Mouse (Mus musculus) CH12.LX (cell line): ENCODE measurements around the gene Tbcb. TPM values are rescaled to one million over a fixed set of nuclear protein-coding genes. Genes with fewer than 3 reads are reported as not detected.
A peak's percentile ranks its signal among the peaks of the same experiment; 100 is the strongest.

Source experiments
- DNase-seq: peaks from one replicate; pipeline ENCODE4 v3.0.0-alpha.2; 2013; ENCODE audit errors: extremely low read depth
- H3K27ac ChIP-seq: 2 replicates; pipeline ENCODE4 v1.5.1; 2012; ENCODE audit warnings: low read depth, mild to moderate bottlenecking, control low read depth, moderate library complexity; ENCODE audit not compliant: insufficient read depth
- H3K27me3 ChIP-seq: replicated peaks from 2 replicates; pipeline ENCODE3; 2012; ENCODE audit warnings: inconsistent platforms
- H3K36me3 ChIP-seq, 2 experiments: replicated peaks in 1 of 2; 2 replicates each; pipeline versions ENCODE3 to v1.6.1; 2012; ENCODE audit warnings: inconsistent platforms in 1 of 2, low read length in 1 of 2, mild to moderate bottlenecking in 1 of 2, mixed read lengths in 1 of 2, moderate library complexity in 1 of 2; ENCODE audit not compliant: control insufficient read depth in 1 of 2, insufficient read depth in 1 of 2
- H3K4me1 ChIP-seq, 2 experiments: 2 replicates each; pipeline ENCODE4 v1.6.1; 2012; ENCODE audit warnings: inconsistent platforms in 1 of 2, moderate library complexity in 1 of 2; ENCODE audit not compliant: insufficient read depth in 2 of 2, control insufficient read depth in 1 of 2
- H3K4me2 ChIP-seq: 2 replicates; pipeline ENCODE4 v1.6.1; 2012; ENCODE audit warnings: low read depth, mild to moderate bottlenecking, control low read depth; ENCODE audit not compliant: poor library complexity, insufficient read depth, severe bottlenecking
- H3K4me3 ChIP-seq, 3 experiments: fragments of 150-350 bp in 1 of 3; sonication (generic) in 1 of 3; replicated peaks in 1 of 3; 2 replicates each; pipeline versions ENCODE3 to v1.5.1; 2011 to 2012; ENCODE audit warnings: low read depth in 2 of 3, low read length in 2 of 3, mild to moderate bottlenecking in 2 of 3, moderate library complexity in 2 of 3, control low read depth in 1 of 3, improper control_type of control experiment in 1 of 3, inconsistent platforms in 1 of 3, mixed read lengths in 1 of 3; ENCODE audit not compliant: poor library complexity in 1 of 3
- H3K79me2 ChIP-seq: replicated peaks from 2 replicates; pipeline ENCODE4 v1.6.1; 2012; ENCODE audit warnings: mild to moderate bottlenecking, moderate library complexity; ENCODE audit not compliant: control insufficient read depth, poor library complexity, insufficient read depth, severe bottlenecking; ENCODE audit errors: extremely low read depth
- H3K9ac ChIP-seq: 2 replicates; pipeline ENCODE4 v1.6.1; 2012; ENCODE audit warnings: low read depth, mild to moderate bottlenecking, control low read depth, moderate library complexity; ENCODE audit not compliant: insufficient read depth
- H3K9me3 ChIP-seq: replicated peaks from 2 replicates; pipeline ENCODE3; 2012; ENCODE audit warnings: low read length, inconsistent platforms, mixed read lengths
- BHLHE40 ChIP-seq: IDR thresholded peaks from 2 replicates; pipeline ENCODE4 v1.6.1; 2011; ENCODE audit warnings: mild to moderate bottlenecking, low read depth, low read length, improper control_type of control experiment
- CHD1 ChIP-seq: IDR thresholded peaks from 2 replicates; pipeline ENCODE4 v1.6.1; 2012; ENCODE audit warnings: low read depth, low read length, improper control_type of control experiment, inconsistent platforms
- CTCF ChIP-seq, 2 experiments: IDR thresholded peaks in 1 of 2; conservative IDR thresholded peaks in 1 of 2; 2 replicates each; pipeline ENCODE4 v1.5.1; 2011 to 2012; ENCODE audit warnings: low read depth in 2 of 2, low read length in 2 of 2, improper control_type of control experiment in 1 of 2, inconsistent platforms in 1 of 2, mild to moderate bottlenecking in 1 of 2, moderate library complexity in 1 of 2
- E2F4 ChIP-seq: IDR thresholded peaks from 2 replicates; pipeline ENCODE4 v1.6.1; 2011; ENCODE audit warnings: low read depth, low read length, improper control_type of control experiment; ENCODE audit not compliant: insufficient replicate concordance
- EP300 ChIP-seq: IDR thresholded peaks from 2 replicates; pipeline ENCODE4 v1.6.1; 2011; ENCODE audit warnings: low read length, improper control_type of control experiment
- ETS1 ChIP-seq: conservative IDR thresholded peaks from 2 replicates; pipeline ENCODE4 v1.6.1; 2012; ENCODE audit warnings: low read depth, mild to moderate bottlenecking, inconsistent platforms, low read length, improper control_type of control experiment, moderate library complexity
- GABPA ChIP-seq: IDR thresholded peaks from 2 replicates; pipeline ENCODE4 v1.6.1; 2012; ENCODE audit warnings: low read depth, low read length, improper control_type of control experiment, inconsistent platforms; ENCODE audit not compliant: insufficient replicate concordance
- IRF4 ChIP-seq: IDR thresholded peaks from 2 replicates; pipeline ENCODE4 v1.6.1; 2014; ENCODE audit warnings: low read depth, mild to moderate bottlenecking, inconsistent platforms, low read length, improper control_type of control experiment
- JUN ChIP-seq: IDR thresholded peaks from 2 replicates; pipeline ENCODE4 v1.6.1; 2011; ENCODE audit warnings: low read depth, mild to moderate bottlenecking, low read length, improper control_type of control experiment, moderate library complexity; ENCODE audit not compliant: insufficient read depth
- JUND ChIP-seq: conservative IDR thresholded peaks from 2 replicates; pipeline ENCODE4 v1.6.1; 2011; ENCODE audit warnings: low read depth, low read length, improper control_type of control experiment
- KAT2A ChIP-seq: IDR thresholded peaks from 2 replicates; pipeline ENCODE4 v1.6.1; 2012; ENCODE audit warnings: low read length, improper control_type of control experiment, inconsistent platforms; ENCODE audit not compliant: insufficient replicate concordance
- MAFK ChIP-seq: IDR thresholded peaks from 2 replicates; pipeline ENCODE4 v1.6.1; 2011; ENCODE audit warnings: low read length, improper control_type of control experiment; ENCODE audit not compliant: insufficient replicate concordance
- MAZ ChIP-seq: IDR thresholded peaks from 2 replicates; pipeline ENCODE4 v1.6.1; 2012; ENCODE audit warnings: low read depth, mild to moderate bottlenecking, inconsistent platforms, low read length, improper control_type of control experiment, moderate library complexity
- MXI1 ChIP-seq: IDR thresholded peaks from 2 replicates; pipeline ENCODE4 v1.6.1; 2011; ENCODE audit warnings: mild to moderate bottlenecking, low read depth, low read length, improper control_type of control experiment
- MYC ChIP-seq: IDR thresholded peaks from 2 replicates; pipeline ENCODE4 v1.6.1; 2011; ENCODE audit warnings: low read depth, mild to moderate bottlenecking, improper control_type of control experiment, low read length
- NELFE ChIP-seq: IDR thresholded peaks from 2 replicates; pipeline ENCODE4 v1.6.1; 2011; ENCODE audit warnings: low read depth, low read length, improper control_type of control experiment
- NRF1 ChIP-seq: IDR thresholded peaks from 2 replicates; pipeline ENCODE4 v1.6.1; 2014; ENCODE audit warnings: low read depth, mild to moderate bottlenecking, inconsistent platforms, low read length, improper control_type of control experiment, moderate library complexity
- PAX5 ChIP-seq: IDR thresholded peaks from 2 replicates; pipeline ENCODE4 v1.6.1; 2012; ENCODE audit warnings: low read length, inconsistent platforms, mixed read lengths
- POLR2A ChIP-seq: IDR thresholded peaks from 2 replicates; pipeline ENCODE4 v1.6.1; 2011; ENCODE audit warnings: low read depth, mild to moderate bottlenecking, improper control_type of control experiment, low read length
- RAD21 ChIP-seq: IDR thresholded peaks from 2 replicates; pipeline ENCODE4 v1.6.1; 2011; ENCODE audit warnings: low read depth, mild to moderate bottlenecking, low read length, improper control_type of control experiment, moderate library complexity
- RCOR1 ChIP-seq: conservative IDR thresholded peaks from 2 replicates; pipeline ENCODE4 v1.6.1; 2012; ENCODE audit warnings: low read depth, mild to moderate bottlenecking, inconsistent platforms, low read length, improper control_type of control experiment
- TBP ChIP-seq: conservative IDR thresholded peaks from 2 replicates; pipeline ENCODE4 v1.6.1; 2011; ENCODE audit warnings: low read depth, low read length, improper control_type of control experiment
- TCF12 ChIP-seq: IDR thresholded peaks from 2 replicates; pipeline ENCODE4 v1.6.1; 2014; ENCODE audit warnings: low read depth, mild to moderate bottlenecking, inconsistent platforms, low read length, improper control_type of control experiment
- UBTF ChIP-seq: IDR thresholded peaks from 2 replicates; pipeline ENCODE4 v1.6.1; 2012; ENCODE audit warnings: low read depth, mild to moderate bottlenecking, inconsistent platforms, low read length, improper control_type of control experiment, moderate library complexity
- USF1 ChIP-seq: IDR thresholded peaks from 2 replicates; pipeline ENCODE4 v1.6.1; 2014; ENCODE audit warnings: low read depth, mild to moderate bottlenecking, inconsistent platforms, low read length, improper control_type of control experiment
- USF2 ChIP-seq: conservative IDR thresholded peaks from 2 replicates; pipeline ENCODE4 v1.6.1; 2011; ENCODE audit warnings: low read depth, low read length, improper control_type of control experiment
- ZC3H11A ChIP-seq: IDR thresholded peaks from 2 replicates; pipeline ENCODE4 v1.6.1; 2012; ENCODE audit warnings: low read depth, mild to moderate bottlenecking, inconsistent platforms, low read length, improper control_type of control experiment
- ZKSCAN1 ChIP-seq: IDR thresholded peaks from 2 replicates; pipeline ENCODE4 v1.6.1; 2012; ENCODE audit warnings: low read depth, inconsistent platforms, low read length, improper control_type of control experiment, borderline replicate concordance
- ZMIZ1 ChIP-seq: IDR thresholded peaks from 2 replicates; pipeline ENCODE4 v1.6.1; 2012; ENCODE audit warnings: low read depth, mild to moderate bottlenecking, inconsistent platforms, low read length, improper control_type of control experiment
- ZNF384 ChIP-seq: IDR thresholded peaks from 2 replicates; pipeline ENCODE4 v1.6.1; 2012; ENCODE audit warnings: low read depth, low read length, improper control_type of control experiment, inconsistent platforms
- dilution Hi-C: fragments of 300-500 bp; cut with MboI; formaldehyde crosslinking; loops from 2 replicates; pipeline ENCODE4 v1.14.3; 2020; ENCODE audit warnings: low sequenced_read_pairs; ENCODE audit not compliant: extremely low pct_unique_long_range_greater_than_20kb, extremely low pct_ligation_motif_present
- in situ Hi-C: fragments of 300-500 bp; cut with MboI; formaldehyde crosslinking; loops from 3 replicates; pipeline ENCODE4 v1.14.3; 2019; ENCODE audit warnings: low sequenced_read_pairs, low pct_ligation_motif_present, low pct_unique_long_range_greater_than_20kb, mixed read lengths
- polyA plus RNA-seq: library from polyadenylated mRNA; unstranded; fragments of >175 nt; gene quantifications from 2 replicates; pipeline ENCODE4 v1.2.1, GENCODE M21; 2012; ENCODE audit warnings: low read depth; ENCODE audit not compliant: insufficient read length
- total RNA-seq, 2 experiments: library from RNA; depleted of rRNA; stranded (reverse); fragments of 300-350 nt in 1 of 2; fragments of >200 nt in 1 of 2; gene quantifications; 2 replicates each; pipeline ENCODE4 v1.2.3; 2012 to 2014

Gene Tbcb
- total and polyA plus RNA-seq, 3 experiments, result 57.7 to 89.6 (median 79.9) TPM

- dilution Hi-C loops (no loop called here), in situ Hi-C loops (no loop called here)
- no peak overlapping the region for H3K27ac ChIP-seq
Measured at GRCm38 (mm10) chr7:30220008-30220356, 12.1 kb downstream of the Tbcb start.

GRCm38 (mm10) chr7:30219293-30220007 lies 12.6 kb downstream of the Tbcb start:
- peak; percentile 53 for DNase-seq
- no peak for TF ChIP-seq CTCF (conservative IDR thresholded peaks at IDR 0.05 in 1 of 2, IDR thresholded peaks at IDR 0.05 in 1 of 2; ENCODE audit: low read depth in 2 of 2, low read length in 2 of 2)
- TF ChIP-seq USF2, result no peak
- no peak for TF ChIP-seq MYC
- TF ChIP-seq RCOR1, result no peak
- TF ChIP-seq ZKSCAN1, result no peak
- no peak for TF ChIP-seq CHD1
- TF ChIP-seq UBTF, result no peak
- peak; percentile 24; the same call in 1 of the 2 replicates for TF ChIP-seq NRF1
- TF ChIP-seq USF1, result no peak
- TF ChIP-seq NELFE, result no peak
- TF ChIP-seq MAZ, result 0 out of 2 replicates have a peak, but pooled peaks have one; percentile 38
- no peak for TF ChIP-seq ETS1
- no peak for TF ChIP-seq EP300
- no peak for TF ChIP-seq JUND
- TF ChIP-seq ZNF384, result no peak
- peak; percentile 55 for TF ChIP-seq POLR2A
- TF ChIP-seq TBP, result no peak; the same call in 1 of the 2 replicates
- no peak for TF ChIP-seq IRF4
- TF ChIP-seq ZC3H11A, result no peak
- TF ChIP-seq GABPA, result no peak
- no peak for TF ChIP-seq MXI1
- TF ChIP-seq TCF12, result no peak
- no peak for TF ChIP-seq E2F4
- TF ChIP-seq KAT2A, result no peak
- no peak for TF ChIP-seq RAD21
- TF ChIP-seq BHLHE40, result peak; percentile 39; the same call in 1 of the 2 replicates

More at GRCm38 (mm10) chr7:30220008-30220356, 12.1 kb downstream of the Tbcb start:
- peaks cover 11 to 20% of the 10 kb centered on the region in 2 experiments for H3K36me3 ChIP-seq
- no peaks in the 10 kb centered on the region for H3K27me3 ChIP-seq
- no peak for DNase-seq
- peaks cover 2% of the 10 kb centered on the region for H3K9me3 ChIP-seq
- peak overlapping the region; percentile 67 for H3K9ac ChIP-seq
- TF ChIP-seq EP300 (no peak), RCOR1 (no peak), RAD21 (no peak), USF1 (no peak), MYC (no peak), ZC3H11A (no peak), BHLHE40 (no peak), ZKSCAN1 (no peak), PAX5 (no peak), ZMIZ1 (no peak), JUN (no peak), CHD1 (no peak), UBTF (no peak), JUND (no peak), MAFK (no peak)
- TF ChIP-seq, all 38 proteins: peak for 0
- Histone ChIP-seq H3K79me2 (no peaks in the 10 kb centered on the region), H3K4me1 (peaks cover 14 to 19% of the 10 kb centered on the region in 2 experiments), H3K4me3 (peak overlapping the region in 2 of 3 experiments; percentile 52 to 54), H3K4me2 (peak overlapping the region; percentile 99)

More at GRCm38 (mm10) chr7:30219293-30220007, 12.6 kb downstream of the Tbcb start:
- dilution Hi-C loops, result no loop called here
- in situ Hi-C loops, result loop anchor here (5.0 kb wide), 1 partner anchor 37 kb away; the partner anchor contains the start of gene Cox7a1
- Histone ChIP-seq H3K36me3 (peaks cover 9 to 16% of the 10 kb centered on the region in 2 experiments), H3K4me3 (peak overlapping the region; percentile 35 to 54 (median 52)), H3K9me3 (peaks cover 2% of the 10 kb centered on the region), H3K79me2 (no peaks in the 10 kb centered on the region), H3K4me2 (peak overlapping the region; percentile 99), H3K27ac (0 out of 2 replicates have a peak overlapping the region, but pooled peaks have one; percentile 2), H3K27me3 (no peaks in the 10 kb centered on the region), H3K9ac (peak overlapping the region; percentile 67), H3K4me1 (peaks cover 14 to 19% of the 10 kb centered on the region in 2 experiments)
